Mouse (Mus musculus): ENCODE results near the gene 6430531B16Rik.

Gene 6430531B16Rik

DNA sequence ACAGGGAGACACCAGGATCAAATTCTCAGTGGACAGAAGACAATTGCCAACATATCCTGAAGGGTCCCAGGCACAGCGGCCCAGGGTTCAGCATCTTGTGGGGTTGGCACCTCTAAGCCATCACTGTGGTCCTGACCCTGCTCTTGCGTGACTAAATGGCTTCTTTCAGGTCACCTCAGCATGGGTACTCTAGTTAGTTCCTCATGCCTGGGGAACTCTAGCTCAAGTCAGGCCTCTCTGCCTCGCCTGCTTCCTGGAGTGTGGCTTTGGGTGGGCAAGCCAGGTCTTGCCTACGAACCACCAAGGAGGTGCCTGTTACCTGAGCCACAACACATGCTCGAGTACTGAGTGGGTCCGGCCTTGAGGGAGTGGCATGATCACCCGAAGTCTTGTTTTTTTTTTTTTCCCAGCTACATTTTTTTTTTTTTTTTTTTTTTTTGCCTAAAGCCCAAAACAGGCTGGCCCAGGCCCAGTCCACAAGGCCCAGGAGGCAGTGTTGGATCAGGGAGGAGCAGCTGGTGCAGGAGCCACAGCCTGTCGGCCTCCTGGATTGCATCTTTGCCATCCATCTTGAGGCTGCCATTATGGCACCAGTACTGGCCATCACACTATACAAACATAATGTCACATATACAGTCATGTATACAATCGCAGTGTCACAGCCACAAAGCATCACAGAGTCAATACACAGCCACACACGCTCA, 8.2 kb downstream of the 6430531B16Rik start:
- DNase-seq (ENCODE audit: low spot score) = no peak

DNA sequence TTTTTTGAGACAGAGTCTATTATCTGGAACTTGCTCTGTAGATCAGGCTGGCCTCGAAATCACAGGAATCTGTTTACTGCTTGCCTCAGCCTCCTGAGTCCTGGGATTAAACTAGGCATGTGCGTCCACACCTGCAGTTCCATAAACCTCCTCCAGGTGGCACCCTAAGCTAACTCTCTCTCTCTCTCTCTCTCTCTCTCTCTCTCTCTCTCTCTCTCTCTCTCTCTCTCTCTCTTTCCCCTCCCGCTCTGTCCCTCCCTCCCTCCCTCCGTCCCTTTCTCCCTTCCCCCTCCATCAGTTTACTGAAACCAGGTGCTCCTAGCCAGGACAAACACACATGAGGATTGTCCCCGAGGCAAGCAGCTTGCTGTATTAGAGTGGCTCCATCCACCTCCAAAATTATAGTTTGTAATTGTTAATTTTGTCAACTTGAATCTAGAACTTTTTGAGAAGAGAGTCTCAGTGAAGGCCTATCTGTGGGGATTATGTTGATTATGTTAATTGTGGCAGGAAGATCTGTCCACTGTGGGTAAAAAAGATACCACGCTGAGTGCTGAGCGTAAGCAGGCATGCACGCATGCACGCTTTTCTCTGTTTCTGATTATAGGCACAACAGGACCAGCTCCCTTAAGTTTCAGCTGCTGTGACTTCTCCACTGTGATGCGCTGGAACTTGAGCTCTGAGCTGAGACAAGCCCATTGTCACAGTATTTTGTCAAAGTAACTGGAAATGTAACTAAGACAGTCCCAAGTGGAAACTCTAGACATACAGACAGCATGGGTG, 9.0 kb downstream of the 6430531B16Rik start:
- peak; percentile 75 for DNase-seq (ENCODE audit: low spot score)

DNA sequence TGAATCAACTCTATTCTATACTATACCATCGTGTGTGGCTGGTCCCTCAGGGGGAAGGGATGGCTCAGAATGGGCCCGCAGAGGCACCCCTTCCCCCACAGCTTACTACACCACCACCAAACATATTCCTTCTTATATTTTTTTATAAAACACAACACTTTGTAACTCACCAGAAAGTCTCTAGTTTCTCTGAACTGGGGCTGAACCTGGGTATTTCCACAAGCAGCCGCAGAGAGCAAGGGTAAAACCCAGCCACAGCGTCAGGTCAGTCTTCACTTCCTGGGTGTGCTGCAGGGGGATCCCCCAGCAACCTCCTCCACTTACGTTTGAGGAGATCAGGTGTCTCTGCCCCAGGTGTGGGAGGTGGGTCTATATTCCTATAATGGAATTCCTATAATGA, 10.1 kb downstream of the 6430531B16Rik start:
- DNase-seq (ENCODE audit: low spot score) = no peak

DNA sequence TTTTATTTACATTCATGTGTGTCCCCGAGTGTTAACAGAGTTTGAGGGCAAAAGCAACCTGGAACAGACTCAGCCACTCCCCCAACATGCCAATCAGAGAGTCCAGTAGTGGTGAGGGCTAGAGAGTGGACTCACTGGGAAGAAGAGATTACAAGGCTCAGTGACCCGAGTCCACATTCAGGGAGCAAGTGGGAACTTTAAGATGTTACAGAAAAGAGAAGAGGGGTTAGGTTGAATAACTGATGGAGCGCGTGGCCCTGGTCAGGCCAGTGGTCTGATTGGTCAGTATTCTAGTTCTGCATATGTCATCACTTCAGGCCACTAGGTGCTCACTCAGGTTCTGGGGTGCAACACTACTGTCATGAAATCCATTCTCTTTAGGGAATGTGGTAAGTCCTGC, 11.4 kb downstream of the 6430531B16Rik start:
- no peak for DNase-seq (ENCODE audit: low spot score)

DNA sequence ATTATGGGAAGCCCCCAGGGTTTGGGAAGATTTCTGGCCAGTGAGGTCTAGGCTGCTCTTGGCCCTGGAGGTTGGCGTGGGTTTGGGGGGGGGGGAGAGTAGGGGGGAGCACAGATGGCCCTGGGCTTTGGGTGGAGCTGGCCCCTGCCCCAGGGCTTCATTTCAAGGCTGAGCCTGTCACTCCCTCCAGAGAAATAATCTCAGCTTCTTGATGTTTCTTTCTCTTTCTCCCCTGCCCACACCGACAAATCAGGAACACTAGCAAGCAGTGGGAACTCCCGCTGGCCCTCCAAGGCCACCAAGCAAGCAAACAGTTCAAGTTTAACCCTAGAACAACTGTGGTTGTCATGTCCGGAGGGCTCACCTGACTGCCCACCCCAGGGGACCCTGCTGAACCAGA, 14.7 kb downstream of the 6430531B16Rik start:
- no peak for DNase-seq (ENCODE audit: low spot score)

DNA sequence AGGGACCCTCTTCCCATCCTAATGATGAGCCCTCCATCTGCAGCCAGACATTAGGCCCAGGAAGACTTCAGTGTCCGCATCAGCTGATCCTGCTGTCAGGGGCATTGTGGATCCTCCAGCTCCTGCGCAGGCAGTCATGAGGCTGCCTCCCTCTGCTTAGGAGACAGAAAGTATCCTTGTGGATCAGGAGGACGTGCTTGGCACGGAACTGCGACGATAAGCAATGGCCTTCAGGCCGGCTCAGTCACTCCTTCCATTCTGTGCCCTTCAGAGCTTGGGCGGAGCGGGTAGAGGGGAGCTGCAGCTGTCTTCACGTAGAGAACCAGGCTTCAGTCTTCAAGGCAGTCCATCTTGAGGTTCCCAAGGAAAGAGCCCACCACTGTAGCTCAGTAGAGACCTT, 17.4 kb downstream of the 6430531B16Rik start:
- no peak for DNase-seq (ENCODE audit: low spot score)

DNA sequence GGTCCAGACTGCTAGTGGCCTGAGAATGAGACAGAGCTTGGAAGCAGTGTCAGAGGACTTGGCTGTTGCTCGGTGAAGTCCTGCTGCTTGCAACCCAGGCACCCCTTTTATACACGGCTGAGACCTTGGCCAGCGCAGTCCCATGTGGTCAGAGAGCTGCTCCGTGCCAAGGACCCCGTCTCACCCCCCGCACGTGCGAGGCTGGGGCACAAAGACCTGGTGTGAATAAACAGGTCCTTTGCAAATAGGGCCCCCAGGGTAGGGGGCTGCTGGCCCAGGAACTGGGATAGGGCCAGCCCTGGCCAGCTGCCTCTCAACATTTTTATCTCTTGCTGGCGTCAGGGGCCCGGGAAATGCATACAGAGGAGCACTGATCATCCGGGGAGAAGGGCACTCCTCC, 20.6 kb downstream of the 6430531B16Rik start:
- DNase-seq (ENCODE audit: low spot score) = no peak

DNA sequence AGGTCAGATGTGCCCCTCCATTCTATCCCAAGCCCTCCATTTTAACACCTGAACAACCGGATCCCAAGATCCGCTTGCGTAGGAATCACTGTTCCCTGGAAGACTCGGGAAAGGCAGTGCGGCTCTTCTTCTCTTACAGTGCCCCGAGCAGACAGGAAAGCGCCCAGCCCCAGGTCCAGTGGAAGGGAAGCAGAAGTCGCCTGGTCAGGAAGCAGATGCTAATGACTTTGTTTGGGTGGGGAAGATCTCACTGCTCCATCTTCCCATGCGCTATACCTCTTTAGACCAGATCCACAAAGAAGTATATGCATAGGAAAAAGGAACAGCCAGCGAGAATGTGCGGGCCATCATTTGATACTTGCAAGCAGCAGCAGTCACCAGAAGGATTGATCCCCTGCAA, 21.1 kb downstream of the 6430531B16Rik start:
- DNase-seq (ENCODE audit: low spot score) = no peak

DNA sequence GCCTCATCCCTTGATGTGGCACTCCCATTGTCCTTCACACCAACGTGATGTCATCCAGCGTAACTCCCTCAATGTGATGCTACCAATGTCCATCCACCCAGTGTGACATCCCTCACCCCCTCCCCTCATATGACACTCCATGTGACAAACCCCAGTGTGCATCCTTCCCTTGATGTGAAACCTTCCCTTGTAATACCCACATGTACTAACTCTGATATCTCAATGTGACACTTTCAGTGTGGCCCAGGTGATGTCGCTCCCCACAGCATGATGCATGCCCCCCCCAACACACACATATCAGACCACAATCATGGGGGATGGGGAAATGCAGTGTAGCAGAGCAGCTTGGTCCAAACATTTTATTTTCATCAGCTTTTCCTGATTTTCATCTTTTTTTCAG, 21.9 kb downstream of the 6430531B16Rik start:
- DNase-seq (ENCODE audit: low spot score) = no peak

DNA sequence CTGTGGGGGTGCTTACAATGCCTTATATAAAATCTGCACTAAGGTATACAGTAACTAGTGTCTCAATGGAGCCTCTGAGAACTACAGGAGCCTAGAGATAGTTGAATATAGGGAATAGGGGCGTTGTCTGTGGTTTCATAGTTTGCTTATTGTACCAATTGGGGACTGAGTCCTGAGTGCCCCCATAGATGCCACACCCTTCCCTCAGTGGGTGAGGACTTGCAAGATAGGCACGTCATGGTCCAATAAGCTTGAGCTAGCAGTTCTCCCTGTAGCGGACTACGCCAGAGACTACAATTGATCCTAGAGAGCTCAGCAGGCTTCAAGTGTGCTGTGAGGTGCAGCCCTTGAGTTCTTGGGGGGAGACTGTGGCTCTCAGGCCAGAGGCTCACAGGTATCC, 23.1 kb downstream of the 6430531B16Rik start:
- no peak for DNase-seq (ENCODE audit: low spot score)

DNA sequence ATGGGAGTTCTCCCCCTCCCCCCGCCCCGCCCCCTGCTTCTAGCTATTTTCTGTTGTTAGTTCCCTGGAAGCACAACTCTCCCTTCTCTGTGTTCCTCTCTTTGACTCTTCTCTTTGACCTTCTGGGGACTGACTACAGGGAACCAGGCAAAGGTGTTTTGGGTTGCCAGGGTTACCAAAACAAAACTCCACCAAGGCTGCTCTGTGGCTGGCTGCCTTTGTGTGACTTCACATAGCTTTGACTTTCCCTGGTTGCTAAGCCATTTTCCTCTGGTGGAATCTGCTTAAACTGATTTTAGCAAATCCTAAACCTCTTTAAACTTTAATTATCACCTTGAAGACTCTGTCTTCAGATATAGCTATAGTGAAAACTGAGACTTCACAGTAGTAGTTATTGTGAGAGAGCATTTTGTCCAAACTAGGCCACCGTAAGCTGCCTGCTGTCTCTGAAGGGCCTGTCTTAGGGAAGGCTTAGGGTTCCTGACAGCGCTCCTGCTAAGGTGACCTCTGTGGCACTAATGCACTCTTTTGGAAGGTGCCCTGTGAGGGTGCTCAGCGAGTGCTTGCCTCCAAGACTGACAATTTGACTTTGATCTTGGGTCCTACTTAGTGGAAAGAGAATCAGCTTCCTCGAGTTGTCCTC, 26.4 kb downstream of the 6430531B16Rik start:
- no peak for DNase-seq (ENCODE audit: low spot score)

DNA sequence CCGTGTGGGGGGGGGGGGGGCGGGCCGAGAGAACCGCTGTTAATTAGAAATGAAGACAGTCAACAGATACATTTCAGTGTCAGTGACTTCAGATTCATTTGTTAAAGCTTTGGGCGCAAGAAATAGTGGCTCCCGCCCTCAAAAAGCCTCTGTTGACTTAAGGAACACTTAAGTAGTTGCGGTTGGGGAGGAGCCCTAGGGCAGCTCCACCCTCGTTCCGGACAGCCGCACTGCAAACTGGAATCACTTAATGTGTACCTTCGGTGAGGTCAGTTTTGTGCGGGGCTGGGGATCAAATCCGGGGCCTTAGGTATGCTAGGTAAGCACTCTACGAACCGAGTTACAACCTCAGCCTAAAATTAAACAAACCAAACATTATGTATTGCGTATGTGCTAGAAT, 27.5 kb downstream of the 6430531B16Rik start:
- DNase-seq (ENCODE audit: low spot score) = peak; percentile 56

DNA sequence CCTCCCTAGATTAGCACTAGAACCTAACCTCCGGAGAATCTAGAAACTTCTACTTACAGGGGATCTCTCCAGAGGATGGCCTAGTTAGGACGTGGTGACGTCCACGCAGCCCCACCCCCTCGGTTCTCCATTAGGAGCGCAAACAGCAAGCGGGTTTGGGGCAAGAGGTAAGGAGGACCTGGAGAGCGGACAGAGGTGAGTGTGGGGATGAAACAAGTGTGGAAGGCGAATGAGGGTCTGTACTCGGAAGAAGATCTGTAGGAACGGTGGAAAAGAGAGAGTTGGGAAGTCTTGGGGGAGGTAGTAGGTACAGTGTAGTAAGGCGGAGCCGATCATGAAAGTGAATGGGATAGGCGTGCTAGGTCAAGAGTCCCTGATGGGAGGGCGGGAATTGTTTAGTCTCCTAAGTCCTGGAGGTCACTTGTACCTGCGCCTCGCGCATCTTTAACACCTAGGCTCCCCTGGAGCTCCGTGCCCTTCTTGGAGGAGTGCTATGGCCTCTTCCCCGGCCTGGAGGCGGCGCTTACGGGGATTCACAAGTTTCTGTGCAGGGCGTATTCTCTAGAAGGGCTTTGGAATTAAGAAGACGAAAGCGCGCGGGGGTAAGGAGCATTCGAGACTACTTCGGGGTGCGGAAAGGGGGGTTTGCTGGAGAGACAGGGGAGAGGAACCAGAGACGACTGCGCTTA, 28.1 kb downstream of the 6430531B16Rik start:
- peak; percentile 30 for DNase-seq (ENCODE audit: low spot score)

DNA sequence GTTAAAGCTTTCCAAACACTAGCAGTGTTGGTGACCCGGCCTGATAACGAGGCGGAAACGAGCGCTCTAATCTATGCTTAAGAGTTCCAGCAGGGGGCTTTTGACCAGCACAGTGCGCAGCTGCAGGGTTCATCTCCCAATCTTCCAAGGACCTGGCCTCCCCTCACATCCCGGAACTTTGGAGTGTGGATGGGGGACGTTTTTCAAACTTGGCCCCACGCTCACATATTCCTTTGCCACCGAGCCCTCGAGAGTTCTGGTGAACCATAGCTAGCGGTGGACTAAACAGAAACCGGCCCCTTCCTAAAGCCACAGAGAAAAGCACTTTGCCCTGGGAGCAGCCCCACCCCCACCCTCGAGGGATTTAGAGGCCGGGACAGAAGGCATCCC, 28.7 kb downstream of the 6430531B16Rik start:
- peak; percentile 52 for DNase-seq (ENCODE audit: low spot score)

DNA sequence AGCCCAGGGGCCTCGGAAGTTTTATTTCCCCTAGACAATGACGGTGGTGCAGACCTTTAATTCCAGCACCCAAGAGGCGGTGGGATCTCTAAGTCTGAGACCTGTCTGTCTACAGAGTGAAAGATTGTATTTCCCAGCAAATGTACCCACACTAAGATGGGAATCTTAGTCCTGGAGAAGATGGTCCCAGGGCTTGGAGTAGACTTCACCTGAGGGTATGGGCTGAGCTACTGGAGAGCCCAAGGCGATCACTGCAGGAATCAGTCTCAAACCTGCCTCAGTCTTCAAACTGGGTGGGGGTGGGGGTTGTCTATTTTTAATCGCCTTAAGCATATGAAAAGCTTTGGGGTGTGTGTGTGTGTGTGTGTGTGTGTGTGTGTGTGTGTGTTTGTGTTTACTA, 32.5 kb downstream of the 6430531B16Rik start:
- no peak for DNase-seq (ENCODE audit: low spot score)

DNA sequence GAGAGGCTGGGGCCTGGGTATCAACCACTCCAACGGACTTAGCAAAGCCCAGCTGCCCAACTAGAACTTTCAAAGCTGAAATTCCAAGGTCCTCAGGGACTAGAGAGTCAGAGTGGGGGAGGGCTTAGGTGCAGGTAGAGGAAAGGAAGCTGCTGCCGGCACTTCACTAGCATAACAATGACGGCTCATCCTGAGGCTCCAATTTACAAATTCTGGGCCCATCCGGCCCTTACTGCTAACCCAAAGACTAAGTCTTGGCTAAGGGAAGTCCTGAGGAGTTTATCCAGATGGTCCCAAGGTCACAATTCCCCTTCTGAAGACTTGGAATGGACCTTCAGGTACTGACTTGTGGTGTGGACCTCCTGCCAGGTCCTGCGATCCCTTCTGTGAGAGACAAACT, 33.0 kb downstream of the 6430531B16Rik start:
- no peak for DNase-seq (ENCODE audit: low spot score)

DNA sequence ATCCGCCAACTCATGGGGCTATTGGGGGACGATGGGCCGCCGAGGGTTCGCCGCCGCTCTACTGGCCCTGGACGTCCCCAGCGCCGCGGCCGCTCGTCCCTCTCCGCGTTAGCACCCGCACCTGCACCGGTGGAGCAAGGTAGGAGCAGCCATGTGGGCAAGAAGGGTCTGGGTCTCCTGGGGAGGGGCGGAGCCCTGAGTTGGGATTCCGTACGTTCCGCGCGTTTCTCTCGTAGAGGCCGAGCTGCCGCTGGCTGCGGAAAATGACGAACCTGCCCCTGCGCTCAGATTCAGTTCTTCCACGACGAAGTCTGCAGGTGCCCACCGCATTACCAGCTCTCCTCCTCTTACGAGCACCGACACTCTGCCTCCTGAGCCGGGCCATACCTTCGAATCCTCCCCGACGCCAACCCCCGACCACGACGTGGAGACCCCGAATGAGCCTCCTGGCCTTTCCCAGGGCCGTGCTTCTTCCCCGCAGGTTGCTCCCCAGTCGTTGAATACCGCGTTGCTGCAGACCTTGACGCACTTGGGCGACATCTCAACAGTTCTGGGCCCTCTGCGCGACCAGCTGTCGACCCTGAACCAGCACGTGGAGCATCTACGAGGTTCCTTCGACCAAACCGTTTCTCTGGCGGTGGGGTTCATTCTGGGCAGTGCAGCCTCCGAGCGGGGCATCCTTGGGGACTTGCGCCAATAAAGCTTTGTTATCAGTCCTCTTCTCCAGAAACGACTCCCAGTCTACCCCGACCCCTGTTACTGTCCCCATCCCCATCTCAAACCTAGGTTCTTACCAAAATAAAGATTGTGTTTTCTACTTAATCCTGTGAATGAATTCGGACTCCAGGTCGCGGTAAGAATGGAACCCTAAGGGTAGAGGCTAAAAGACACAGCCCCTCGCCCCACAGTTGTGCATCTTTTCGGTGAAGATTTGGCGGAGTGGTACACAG, 34.0 kb downstream of the 6430531B16Rik start:
- no peak for DNase-seq (ENCODE audit: low spot score)

DNA sequence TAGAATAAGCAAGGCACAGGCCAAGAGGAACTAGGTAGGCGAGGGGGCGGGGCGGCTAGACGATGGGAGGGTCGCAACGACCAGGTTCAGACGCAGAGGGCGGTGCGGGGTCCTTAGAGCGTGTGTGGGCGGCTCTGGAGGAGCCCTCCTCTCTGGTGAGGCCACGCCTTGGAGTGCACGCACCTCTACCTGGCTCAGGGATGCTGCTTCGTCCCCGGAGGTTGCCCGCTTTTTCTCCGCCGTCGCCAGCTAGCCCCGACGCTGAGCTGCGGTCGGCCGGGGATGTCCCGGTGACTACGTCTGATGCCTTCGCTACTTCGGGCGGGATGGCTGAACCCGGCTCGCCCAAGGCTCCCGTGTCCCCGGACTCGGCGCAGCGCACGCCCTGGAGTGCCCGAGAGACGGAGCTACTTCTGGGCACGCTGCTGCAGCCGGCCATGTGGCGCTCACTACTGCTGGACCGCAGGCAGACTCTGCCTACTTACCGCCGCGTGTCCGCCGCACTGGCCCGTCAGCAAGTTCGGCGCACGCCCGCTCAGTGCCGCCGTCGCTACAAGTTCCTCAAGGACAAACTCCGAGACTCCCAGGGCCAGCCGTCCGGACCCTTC, 34.8 kb downstream of the 6430531B16Rik start, which contains the start of gene Utf1:
TSS of gene Utf1 (plus strand) at position 116 of the 608 bp plus-strand sequence.
- DNase-seq (ENCODE audit: low spot score) = no peak

DNA sequence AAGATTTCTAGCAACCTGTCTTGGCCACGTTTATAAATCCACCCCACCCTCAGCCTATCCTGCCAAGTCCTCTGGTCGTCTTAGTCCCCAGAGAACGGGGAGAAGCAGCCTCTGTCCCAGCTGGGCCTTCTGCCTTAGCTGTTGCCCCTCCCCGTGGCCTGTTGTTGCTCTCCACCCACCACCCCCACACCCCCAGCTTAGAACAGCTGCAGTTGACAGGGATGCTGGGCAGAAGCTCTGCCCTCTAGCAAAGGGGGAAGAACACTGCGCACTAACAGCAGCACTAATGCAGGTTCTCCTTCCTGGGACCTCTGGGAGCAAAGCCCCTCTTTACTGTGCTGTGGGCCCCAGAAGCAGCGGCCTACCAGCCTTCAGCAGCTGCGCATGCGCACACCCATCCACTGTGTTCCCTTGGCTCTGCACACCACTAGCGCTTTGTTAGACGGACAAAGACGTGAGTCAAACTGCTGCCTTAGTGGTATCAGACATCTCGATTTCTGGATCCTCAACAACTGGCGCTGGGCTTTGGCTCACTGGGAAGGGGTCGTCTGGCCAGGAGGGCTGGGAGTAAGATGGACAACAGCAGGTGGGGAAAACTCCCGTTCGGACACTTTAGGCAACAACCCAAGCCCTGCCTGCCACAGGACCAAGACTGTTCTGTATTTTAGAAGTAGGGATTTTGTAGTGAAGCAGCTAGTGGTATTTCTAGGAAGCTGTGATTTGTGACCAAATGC, 37.9 kb downstream of the 6430531B16Rik start:
- no peak for DNase-seq (ENCODE audit: low spot score)

DNA sequence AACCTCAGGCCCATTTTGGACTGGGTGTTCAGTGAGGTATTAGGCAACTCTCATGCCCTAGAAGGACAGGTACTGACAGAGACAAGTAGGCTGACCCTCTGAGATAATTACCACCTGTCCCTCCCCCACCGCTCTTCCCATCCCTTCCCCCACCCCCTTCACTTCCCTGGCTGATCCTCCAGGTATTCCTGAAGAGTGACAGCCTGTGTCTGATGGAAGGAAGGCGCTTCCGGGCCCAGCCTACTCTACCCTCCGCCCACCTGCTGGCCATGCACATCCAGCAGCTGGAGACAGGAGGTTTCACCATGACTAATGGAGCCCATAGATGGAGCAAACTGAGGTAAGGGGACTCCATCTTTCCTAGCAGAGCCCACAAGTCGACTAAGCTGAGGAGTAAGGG, 40.7 kb downstream of the 6430531B16Rik start:
- no peak for DNase-seq (ENCODE audit: low spot score)
